ENCODE assay signal across 9 mouse cellular contexts in the genomic region with DNA sequence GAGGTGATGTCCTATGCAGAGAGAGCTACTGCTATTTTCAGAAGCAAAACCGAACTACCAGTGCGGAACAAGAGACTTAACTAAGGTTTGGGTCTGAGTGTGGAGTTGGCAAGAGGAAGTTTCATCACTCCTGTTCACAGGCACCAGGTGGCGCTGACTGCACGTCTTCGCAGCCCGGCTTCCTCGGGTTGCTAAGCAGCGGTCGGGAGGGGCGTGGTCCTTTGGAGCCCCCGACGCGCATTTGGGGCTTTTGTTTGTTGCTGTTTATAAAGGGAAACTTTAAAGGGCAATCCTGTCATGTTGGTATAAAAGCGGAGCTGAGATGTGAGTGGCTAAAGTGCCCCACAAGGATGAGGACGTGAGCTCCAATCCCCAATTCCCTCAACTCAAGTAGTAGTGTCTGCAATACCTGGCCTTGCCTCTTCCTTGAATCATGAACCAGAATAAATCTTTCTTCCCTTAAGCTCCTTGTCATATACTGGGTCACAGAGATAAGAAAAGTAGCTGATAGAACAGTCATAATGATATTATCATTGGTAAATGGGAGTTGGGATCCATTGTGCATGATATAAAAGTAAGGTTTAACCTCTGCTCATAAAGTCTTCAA. TPM values are rescaled to one million over a fixed set of nuclear protein-coding genes. Genes with fewer than 3 reads are reported as not detected.
DNase-seq lines count a peak whose midpoint lies in the region; ATAC-seq lines count a peak whose summit lies in the region.
"Had no signal": no experiment of that assay in that cellular context is flagged by ENCODE, and none has a peak within 500 bp of the region (broad histone marks: within the 10 kb centered on the region; RNA-seq: fewer than 3 reads in every experiment).

No protein-coding gene starts in this region.

- 3% methylated on average over 15 of the region's 15 CpGs for WGBS in hindbrain, embryonic 13.5 days

- H3K36me3 ChIP-seq in hindbrain, embryonic 13.5 days: no peaks in the 10 kb centered on the region
- H3K36me3 ChIP-seq: liver, embryonic 15.5 days had no signal

- no peak overlapping the region for H3K9ac ChIP-seq in hindbrain, embryonic 13.5 days
- H3K9ac ChIP-seq: liver, embryonic 15.5 days had no signal

- DNase-seq in R1 (ENCODE audit: low read depth, low spot score): peak; percentile 80
- peak; percentile 66 for DNase-seq in cerebellum, adult 9-11 months
- peak; percentile 62 to 80 for DNase-seq in frontal cortex, postnatal 10 days (ENCODE audit: low spot score in 2 of 2)
- DNase-seq in layer of hippocampus, postnatal 25 days (ENCODE audit: extremely low spot score in 1 of 2, low spot score in 1 of 2): peak; percentile 67 to 82
- peak; percentile 72 to 78 for DNase-seq in lung, postnatal 4 days
- peak; percentile 92 for DNase-seq in right cerebral cortex, postnatal 14 days
- DNase-seq in urinary bladder, postnatal 4 days (ENCODE audit: low spot score in 2 of 2): peak; percentile 57 to 76

- H3K4me1 ChIP-seq in hindbrain, embryonic 13.5 days (replicated peaks): peaks cover 15% of the 10 kb centered on the region; the same call in 1 of the 2 replicates
- H3K4me1 ChIP-seq: liver, embryonic 15.5 days had no signal

- peak overlapping the region; percentile 47 for H3K4me2 ChIP-seq in hindbrain, embryonic 13.5 days
- H3K4me2 ChIP-seq: liver, embryonic 15.5 days had no signal

- peak; percentile 64 for ATAC-seq in hindbrain, embryonic 13.5 days (ENCODE audit: low FRiP score)

- peaks cover 47% of the 10 kb centered on the region for H3K27me3 ChIP-seq in hindbrain, embryonic 13.5 days

- no peaks in the 10 kb centered on the region for H3K9me3 ChIP-seq in hindbrain, embryonic 13.5 days
- H3K9me3 ChIP-seq: liver, embryonic 15.5 days had no signal

- peak overlapping the region; percentile 19; the same call in 1 of the 2 replicates for H3K4me3 ChIP-seq in hindbrain, embryonic 13.5 days
- H3K4me3 ChIP-seq: liver, embryonic 15.5 days had no signal

- H3K27ac ChIP-seq in hindbrain, embryonic 13.5 days: no peak overlapping the region
- H3K27ac ChIP-seq: liver, embryonic 15.5 days had no signal

RNA-seq across cellular contexts. Expression of gene Slc35f3, which starts 40.1 kb away (rescaled TPM):
- 1.00 and 1.3 TPM in 2 replicates for polyA plus RNA-seq in hindbrain, embryonic 13.5 days (2015; fragmentation: Nextera tagmentation; extraction: Ambion mirVana)
- total RNA-seq in layer of hippocampus, postnatal 25 days (2021): 10 to 100 TPM; 35.2 to 40.7 TPM
- polyA plus RNA-seq: liver, embryonic 15.5 days had no signal
